Mouse (Mus musculus): ENCODE data around the gene Dock11. TPM values are rescaled to one million over a fixed set of nuclear protein-coding genes. Genes with fewer than 3 reads are reported as not detected.

Dock11 gene
- total RNA-seq, 2 experiments from 2014 or later: 17.4 to 20.5 TPM

GRCm38 (mm10) chrX:36088464-36089256, 200.0 kb downstream of the Dock11 start:
- intact Hi-C loops (cut with DNase I): no loop called here
- DNase-seq: no peak

- intact Hi-C loops (cut with DNase I): no loop called here
- DNase-seq: no peak
Observed at GRCm38 (mm10) chrX:36100883-36101282, 212.3 kb downstream of the Dock11 start.

- intact Hi-C loops (cut with DNase I): no loop called here
- no peak for DNase-seq
Observed at GRCm38 (mm10) chrX:36101318-36101717, 212.7 kb downstream of the Dock11 start.

- no peak for DNase-seq
- intact Hi-C loops (cut with DNase I): no loop called here
Observed at GRCm38 (mm10) chrX:36108601-36109000, 220.0 kb downstream of the Dock11 start.

GRCm38 (mm10) chrX:36111622-36112421, 223.2 kb downstream of the Dock11 start, which contains the start of gene Il13ra1:
Gene Il13ra1 (plus strand): TSS chrX:36112110.
- DNase-seq: peak; percentile 15
- intact Hi-C loops (cut with DNase I): no loop called here

- intact Hi-C loops (cut with DNase I): no loop called here
- no peak for DNase-seq
Observed at GRCm38 (mm10) chrX:36112422-36112750, 223.8 kb downstream of the Dock11 start.

- DNase-seq: no peak
- intact Hi-C loops (cut with DNase I): no loop called here
Observed at GRCm38 (mm10) chrX:36115171-36115570, 226.5 kb downstream of the Dock11 start.

Other genes starting within 250 kb of the Dock11 start
- 1 to 10 TPM; 4.1 to 4.9 TPM for gene Il13ra1, start 223.3 kb downstream of the Dock11 start, total RNA-seq (2021)

Data from left cerebral cortex, postnatal 4 days (tissue).